Mouse (Mus musculus): Measurements from ENCODE around the gene Mmel1. TPM values are rescaled to one million over a fixed set of nuclear protein-coding genes. Genes with fewer than 3 reads are reported as not detected.

Gene Mmel1
- polyA plus RNA-seq, 1 experiment from 2014 or later: 0.12 TPM

GRCm38 (mm10) chr4:154838741-154839140, 30.6 kb upstream of the Mmel1 start:
- Histone ChIP-seq H3K4me2 (replicated peaks; ENCODE audit: low read depth, low read length) (no peak overlapping the region), H3K27me3 (ENCODE audit: control insufficient read depth, insufficient read depth, low read length) (no peaks in the 10 kb centered on the region), H3K4me1 (ENCODE audit: control insufficient read depth, insufficient read depth, low read length) (no peaks in the 10 kb centered on the region), H3K9me3 (ENCODE audit: control insufficient read depth, low read depth, low read length) (no peaks in the 10 kb centered on the region), H3K9ac (replicated peaks; ENCODE audit: low read depth, low read length) (no peak overlapping the region), H3K4me3 (ENCODE audit: low read depth, low read length) (no peak overlapping the region), H3K36me3 (ENCODE audit: control insufficient read depth, insufficient read depth, low read length) (no peaks in the 10 kb centered on the region), H3K27ac (ENCODE audit: low read length) (no peak overlapping the region)
- WGBS: 88% methylated on average over 13 of the region's 13 CpGs
- no peak for ATAC-seq (ENCODE audit: insufficient number of reproducible peaks, insufficient read depth, low FRiP score, low read depth)

- Histone ChIP-seq H3K4me1 (ENCODE audit: control insufficient read depth, insufficient read depth, low read length) (no peaks in the 10 kb centered on the region), H3K9ac (replicated peaks; ENCODE audit: low read depth, low read length) (no peak overlapping the region), H3K9me3 (ENCODE audit: control insufficient read depth, low read depth, low read length) (no peaks in the 10 kb centered on the region), H3K36me3 (ENCODE audit: control insufficient read depth, insufficient read depth, low read length) (no peaks in the 10 kb centered on the region), H3K27ac (ENCODE audit: low read length) (no peak overlapping the region), H3K4me2 (replicated peaks; ENCODE audit: low read depth, low read length) (no peak overlapping the region), H3K4me3 (ENCODE audit: low read depth, low read length) (no peak overlapping the region), H3K27me3 (ENCODE audit: control insufficient read depth, insufficient read depth, low read length) (no peaks in the 10 kb centered on the region)
- ATAC-seq (ENCODE audit: insufficient number of reproducible peaks, insufficient read depth, low FRiP score, low read depth): peak; percentile 75
- WGBS: 49% methylated on average over 11 of the region's 11 CpGs
These were observed 30.0 kb upstream of the Mmel1 start for GRCm38 (mm10) chr4:154839406-154839805.

- Histone ChIP-seq H3K9ac (replicated peaks; ENCODE audit: low read depth, low read length) (no peak overlapping the region), H3K27me3 (ENCODE audit: control insufficient read depth, insufficient read depth, low read length) (peaks cover 15% of the 10 kb centered on the region), H3K36me3 (ENCODE audit: control insufficient read depth, insufficient read depth, low read length) (no peaks in the 10 kb centered on the region), H3K27ac (ENCODE audit: low read length) (no peak overlapping the region), H3K4me3 (ENCODE audit: low read depth, low read length) (no peak overlapping the region), H3K4me1 (ENCODE audit: control insufficient read depth, insufficient read depth, low read length) (peaks cover 8% of the 10 kb centered on the region; the same call in 1 of the 2 replicates), H3K9me3 (ENCODE audit: control insufficient read depth, low read depth, low read length) (no peaks in the 10 kb centered on the region; the same call in 1 of the 2 replicates), H3K4me2 (replicated peaks; ENCODE audit: low read depth, low read length) (no peak overlapping the region)
- no peak for ATAC-seq (ENCODE audit: insufficient number of reproducible peaks, insufficient read depth, low FRiP score, low read depth)
- WGBS: 83% methylated on average over 1 of the region's 1 CpGs
These were observed 16.7 kb upstream of the Mmel1 start for GRCm38 (mm10) chr4:154852696-154853095.

- Histone ChIP-seq H3K4me1 (ENCODE audit: control insufficient read depth, insufficient read depth, low read length) (peaks cover 8% of the 10 kb centered on the region; the same call in 1 of the 2 replicates), H3K27ac (ENCODE audit: low read length) (no peak overlapping the region), H3K27me3 (ENCODE audit: control insufficient read depth, insufficient read depth, low read length) (peaks cover 15% of the 10 kb centered on the region), H3K36me3 (ENCODE audit: control insufficient read depth, insufficient read depth, low read length) (no peaks in the 10 kb centered on the region), H3K9me3 (ENCODE audit: control insufficient read depth, low read depth, low read length) (no peaks in the 10 kb centered on the region; the same call in 1 of the 2 replicates), H3K9ac (replicated peaks; ENCODE audit: low read depth, low read length) (no peak overlapping the region), H3K4me3 (ENCODE audit: low read depth, low read length) (no peak overlapping the region), H3K4me2 (replicated peaks; ENCODE audit: low read depth, low read length) (no peak overlapping the region)
- ATAC-seq (ENCODE audit: insufficient number of reproducible peaks, insufficient read depth, low FRiP score, low read depth): no peak
- WGBS: 70% methylated on average over 4 of the region's 4 CpGs
These were observed 15.5 kb upstream of the Mmel1 start for GRCm38 (mm10) chr4:154853881-154854280.

- 54% methylated on average over 12 of the region's 12 CpGs for WGBS
- Histone ChIP-seq H3K4me2 (replicated peaks; ENCODE audit: low read depth, low read length) (no peak overlapping the region), H3K36me3 (ENCODE audit: control insufficient read depth, insufficient read depth, low read length) (no peaks in the 10 kb centered on the region), H3K9me3 (ENCODE audit: control insufficient read depth, low read depth, low read length) (no peaks in the 10 kb centered on the region; the same call in 1 of the 2 replicates), H3K4me1 (ENCODE audit: control insufficient read depth, insufficient read depth, low read length) (peaks cover 8% of the 10 kb centered on the region; the same call in 1 of the 2 replicates), H3K9ac (replicated peaks; ENCODE audit: low read depth, low read length) (no peak overlapping the region), H3K27me3 (ENCODE audit: control insufficient read depth, insufficient read depth, low read length) (peaks cover 15% of the 10 kb centered on the region), H3K4me3 (ENCODE audit: low read depth, low read length) (no peak overlapping the region), H3K27ac (ENCODE audit: low read length) (no peak overlapping the region)
- no peak for ATAC-seq (ENCODE audit: insufficient number of reproducible peaks, insufficient read depth, low FRiP score, low read depth)
These were observed 14.6 kb upstream of the Mmel1 start for GRCm38 (mm10) chr4:154854676-154855345.

GRCm38 (mm10) chr4:154855721-154856479, 13.5 kb upstream of the Mmel1 start:
- Histone ChIP-seq H3K36me3 (ENCODE audit: control insufficient read depth, insufficient read depth, low read length) (no peaks in the 10 kb centered on the region), H3K4me1 (ENCODE audit: control insufficient read depth, insufficient read depth, low read length) (peaks cover 8% of the 10 kb centered on the region; the same call in 1 of the 2 replicates), H3K9me3 (ENCODE audit: control insufficient read depth, low read depth, low read length) (no peaks in the 10 kb centered on the region; the same call in 1 of the 2 replicates), H3K4me2 (replicated peaks; ENCODE audit: low read depth, low read length) (peak overlapping the region; percentile 95), H3K27ac (ENCODE audit: low read length) (no peak overlapping the region), H3K27me3 (ENCODE audit: control insufficient read depth, insufficient read depth, low read length) (peaks cover 15% of the 10 kb centered on the region), H3K9ac (replicated peaks; ENCODE audit: low read depth, low read length) (peak overlapping the region; percentile 3; the same call in 1 of the 2 replicates), H3K4me3 (ENCODE audit: low read depth, low read length) (peak overlapping the region; percentile 46)
- ATAC-seq (ENCODE audit: insufficient number of reproducible peaks, insufficient read depth, low FRiP score, low read depth): peak; percentile 90
- under 1% methylated on average over 94 of the region's 110 CpGs for WGBS

GRCm38 (mm10) chr4:154856480-154856837, 12.9 kb upstream of the Mmel1 start:
- Histone ChIP-seq H3K9me3 (ENCODE audit: control insufficient read depth, low read depth, low read length) (no peaks in the 10 kb centered on the region; the same call in 1 of the 2 replicates), H3K4me3 (ENCODE audit: low read depth, low read length) (peak overlapping the region; percentile 46), H3K27ac (ENCODE audit: low read length) (no peak overlapping the region), H3K9ac (replicated peaks; ENCODE audit: low read depth, low read length) (0 out of 2 replicates have a peak overlapping the region, but pooled peaks have one; percentile 3), H3K4me1 (ENCODE audit: control insufficient read depth, insufficient read depth, low read length) (peaks cover 8% of the 10 kb centered on the region; the same call in 1 of the 2 replicates), H3K4me2 (replicated peaks; ENCODE audit: low read depth, low read length) (peak overlapping the region; percentile 95), H3K36me3 (ENCODE audit: control insufficient read depth, insufficient read depth, low read length) (no peaks in the 10 kb centered on the region), H3K27me3 (ENCODE audit: control insufficient read depth, insufficient read depth, low read length) (peaks cover 15% of the 10 kb centered on the region)
- ATAC-seq (ENCODE audit: insufficient number of reproducible peaks, insufficient read depth, low FRiP score, low read depth): 0 out of 2 replicates have a peak, but pooled peaks have one; percentile 19
- WGBS: 18% methylated on average over 9 of the region's 9 CpGs

GRCm38 (mm10) chr4:154856882-154857281, 12.5 kb upstream of the Mmel1 start:
- Histone ChIP-seq H3K4me3 (ENCODE audit: low read depth, low read length) (peak overlapping the region; percentile 46), H3K36me3 (ENCODE audit: control insufficient read depth, insufficient read depth, low read length) (no peaks in the 10 kb centered on the region), H3K9me3 (ENCODE audit: control insufficient read depth, low read depth, low read length) (no peaks in the 10 kb centered on the region; the same call in 1 of the 2 replicates), H3K9ac (replicated peaks; ENCODE audit: low read depth, low read length) (no peak overlapping the region), H3K4me1 (ENCODE audit: control insufficient read depth, insufficient read depth, low read length) (peaks cover 8% of the 10 kb centered on the region; the same call in 1 of the 2 replicates), H3K27me3 (ENCODE audit: control insufficient read depth, insufficient read depth, low read length) (peaks cover 15% of the 10 kb centered on the region), H3K4me2 (replicated peaks; ENCODE audit: low read depth, low read length) (peak overlapping the region; percentile 95), H3K27ac (ENCODE audit: low read length) (no peak overlapping the region)
- 85% methylated on average over 7 of the region's 7 CpGs for WGBS
- no peak for ATAC-seq (ENCODE audit: insufficient number of reproducible peaks, insufficient read depth, low FRiP score, low read depth)

All from stomach, embryonic 14.5 days (tissue).